Mouse (Mus musculus) heart, postnatal 36 days (tissue): Measurements from ENCODE around the gene F13b. TPM values are rescaled to one million over a fixed set of nuclear protein-coding genes. Genes with fewer than 3 reads are reported as not detected.

Source experiments
- DNase-seq, 2 experiments: peaks; one replicate each; pipeline ENCODE4 v3.0.0; 2021 to 2022
- intact Hi-C: fragments of 180-260 bp; cut with DNase I; formaldehyde crosslinking; loops from one replicate; pipeline ENCODE4 v1.15.1; 2025
- total RNA-seq, 2 experiments: library from RNA; stranded (reverse); gene quantifications; 2 replicates each; pipeline ENCODE4 v1.2.3; 2021

Gene F13b
- total RNA-seq, result not detected

GRCm38 (mm10) chr1:139501258-139501752 is at the start of gene F13b:
Gene F13b, plus strand, starts transcription at chr1:139501702.
- intact Hi-C loops, result no loop called here
- DNase-seq, result no peak

- intact Hi-C loops, result no loop called here
- peak; percentile 83 to 84 for DNase-seq
These were observed 46.9 kb upstream of the F13b start, which contains the start of gene Aspm for GRCm38 (mm10) chr1:139454340-139455225. Gene Aspm, plus strand, starts transcription at chr1:139454772.

- DNase-seq, result peak in 1 of 2 experiments; percentile 5
- intact Hi-C loops, result no loop called here
These were observed 46.2 kb upstream of the F13b start for GRCm38 (mm10) chr1:139455226-139455869.

GRCm38 (mm10) chr1:139460807-139461206 is 40.7 kb upstream of the F13b start:
- intact Hi-C loops, result no loop called here
- DNase-seq, result no peak

GRCm38 (mm10) chr1:139465936-139466335 is 35.6 kb upstream of the F13b start:
- DNase-seq, result no peak
- intact Hi-C loops, result no loop called here

GRCm38 (mm10) chr1:139478898-139479297 is 22.6 kb upstream of the F13b start:
- no peak for DNase-seq
- intact Hi-C loops, result no loop called here

- no peak for DNase-seq
- intact Hi-C loops, result no loop called here
These were observed 21.3 kb upstream of the F13b start for GRCm38 (mm10) chr1:139480246-139480645.

- intact Hi-C loops, result no loop called here
- DNase-seq, result no peak
These were observed 20.4 kb upstream of the F13b start for GRCm38 (mm10) chr1:139481146-139481545.

GRCm38 (mm10) chr1:139494630-139495029 is 6.9 kb upstream of the F13b start:
- no peak for DNase-seq
- intact Hi-C loops, result no loop called here

GRCm38 (mm10) chr1:139495408-139495807 is 6.1 kb upstream of the F13b start:
- intact Hi-C loops, result no loop called here
- no peak for DNase-seq

- DNase-seq, result no peak
- intact Hi-C loops, result no loop called here
These were observed 5.3 kb upstream of the F13b start for GRCm38 (mm10) chr1:139496212-139496611.

GRCm38 (mm10) chr1:139499751-139500150 is 1.8 kb upstream of the F13b start:
- intact Hi-C loops, result no loop called here
- no peak for DNase-seq

- intact Hi-C loops, result no loop called here
- no peak for DNase-seq
These were observed 13.1 kb downstream of the F13b start for GRCm38 (mm10) chr1:139514556-139514955.

- DNase-seq, result no peak
- intact Hi-C loops, result no loop called here
These were observed 47.0 kb downstream of the F13b start for GRCm38 (mm10) chr1:139548536-139548935.

GRCm38 (mm10) chr1:139551311-139551710 is 49.8 kb downstream of the F13b start:
- intact Hi-C loops, result no loop called here
- DNase-seq, result no peak

- DNase-seq, result no peak
- intact Hi-C loops, result no loop called here
These were observed 58.5 kb downstream of the F13b start, which contains the start of gene Cfhr1 for GRCm38 (mm10) chr1:139560024-139560423. Gene Cfhr1, minus strand, starts transcription at chr1:139560272.

Other genes starting within 250 kb of the F13b start
- gene Crb1, start 124.6 kb upstream of the F13b start, total RNA-seq, result under 1 TPM; 0.30 to 0.36 TPM
- 10 to 100 TPM; 22.6 to 23.0 TPM for gene Zbtb41, start 79.4 kb upstream of the F13b start, total RNA-seq
- gene Aspm, start 46.9 kb upstream of the F13b start, total RNA-seq, result under 1 TPM; 0.81 to 0.86 TPM
- gene Cfhr1, start 58.6 kb downstream of the F13b start, total RNA-seq, result not detected